Mouse (Mus musculus) thymus, postnatal 36 days (tissue): ENCODE measurements around the gene Gm10197.
A peak's percentile ranks its signal among the peaks of the same experiment; 100 is the strongest.

ENCODE experiments used
- DNase-seq, 2 experiments: peaks; one replicate each; pipeline ENCODE4 v3.0.0; 2022; ENCODE audit warnings: mixed read lengths in 2 of 2

Gene Gm10197

GRCm38 (mm10) chr19:53393646-53394045 is 22.1 kb upstream of the Gm10197 start:
- DNase-seq: no peak

DNA sequence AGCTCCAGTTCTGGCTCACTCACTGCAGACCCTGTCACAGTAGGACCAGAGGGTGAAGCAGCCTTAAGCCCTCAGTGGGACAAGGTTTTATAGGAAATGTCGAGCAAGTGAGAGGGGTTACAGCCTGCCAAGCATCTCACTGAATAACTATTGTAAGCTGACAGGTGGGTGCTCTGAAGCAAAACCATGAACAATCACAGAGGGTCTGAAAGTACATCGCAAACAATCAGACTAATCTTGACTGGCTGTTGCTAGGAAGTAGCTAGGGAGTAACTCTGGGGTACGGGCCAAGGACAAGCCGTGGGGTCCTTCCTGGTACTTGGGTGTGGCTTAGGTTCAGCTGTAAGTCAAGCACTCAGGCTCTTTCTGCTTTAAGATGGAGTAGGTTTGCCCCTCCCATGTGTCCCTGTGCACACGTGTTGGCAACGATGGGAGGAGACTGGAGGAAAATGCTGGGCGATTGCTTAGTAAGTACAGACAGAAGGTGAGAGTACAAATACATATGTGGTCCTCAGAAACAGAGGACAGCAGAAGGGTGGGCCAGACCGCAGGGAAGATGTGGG is 21.3 kb upstream of the Gm10197 start:
- no peak for DNase-seq

DNA sequence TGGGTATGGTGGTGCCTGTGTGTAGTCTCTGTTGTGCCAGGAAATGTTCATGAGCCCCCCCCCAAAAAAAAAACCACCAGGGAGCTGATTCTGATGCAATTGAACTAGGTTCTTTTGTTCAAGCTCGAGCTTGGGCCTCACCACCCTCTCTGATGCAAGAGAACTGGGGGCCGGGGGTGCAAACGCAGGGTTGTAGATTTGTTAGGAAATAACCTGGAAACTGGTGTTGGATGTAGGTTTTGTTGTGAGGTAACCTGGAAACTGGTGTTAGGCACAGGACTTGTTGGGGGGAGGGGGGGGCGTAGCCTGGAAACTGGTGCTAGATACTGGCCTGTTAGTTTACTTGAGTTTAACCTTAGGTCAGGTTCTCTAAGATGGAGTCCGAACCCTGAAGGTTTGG is 20.2 kb upstream of the Gm10197 start:
- DNase-seq: no peak

DNA sequence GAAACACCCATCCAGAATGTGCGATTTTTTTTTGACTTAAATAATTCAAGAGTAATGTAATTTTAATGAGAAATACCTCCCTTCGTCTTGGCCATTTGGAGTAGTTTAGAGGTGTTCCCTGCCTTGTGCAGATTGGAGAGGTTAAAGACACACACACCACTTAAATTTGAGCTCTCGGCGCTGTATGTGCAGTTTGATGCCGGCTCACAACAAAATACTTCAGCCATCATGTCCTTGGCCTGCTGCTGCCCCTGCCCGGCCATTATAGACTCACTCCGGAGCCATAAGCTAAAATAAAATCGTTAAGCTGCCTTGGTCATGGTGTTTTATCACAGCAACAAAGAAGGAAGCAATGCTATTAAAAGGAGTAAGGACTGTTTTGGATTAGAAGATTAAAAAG is 19.8 kb upstream of the Gm10197 start:
- DNase-seq: no peak

- peak; percentile 98 to 100 for DNase-seq
Measured at GRCm38 (mm10) chr19:53390495-53391007, 19.0 kb upstream of the Gm10197 start, which contains the start of gene Smndc1. Smndc1 (minus strand) TSS chr19:53390578.

- DNase-seq: no peak
Measured at GRCm38 (mm10) chr19:53389851-53390431, 18.4 kb upstream of the Gm10197 start.

DNA sequence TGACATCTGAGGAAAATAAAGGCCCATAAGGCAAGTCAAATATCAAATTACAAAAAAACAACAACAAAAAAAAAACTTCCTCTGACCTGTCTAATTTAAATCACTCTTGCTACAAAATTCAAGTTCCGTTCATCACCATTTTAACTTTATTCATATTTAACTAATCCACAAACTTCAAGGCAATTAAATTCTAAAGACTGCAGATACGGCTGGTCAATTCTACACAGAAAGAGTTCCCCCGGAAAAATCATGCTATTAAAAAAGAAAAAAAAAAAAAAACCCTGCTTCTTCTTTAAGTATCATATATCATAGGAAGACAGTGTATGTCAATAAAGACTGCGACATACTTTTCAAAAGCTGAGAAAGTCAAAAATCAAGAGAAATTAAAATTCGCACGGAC is 17.9 kb upstream of the Gm10197 start:
- DNase-seq: no peak

- no peak for DNase-seq
Measured at GRCm38 (mm10) chr19:53383336-53383735, 11.8 kb upstream of the Gm10197 start.

GRCm38 (mm10) chr19:53378421-53378820 is 6.9 kb upstream of the Gm10197 start:
- no peak for DNase-seq

DNA sequence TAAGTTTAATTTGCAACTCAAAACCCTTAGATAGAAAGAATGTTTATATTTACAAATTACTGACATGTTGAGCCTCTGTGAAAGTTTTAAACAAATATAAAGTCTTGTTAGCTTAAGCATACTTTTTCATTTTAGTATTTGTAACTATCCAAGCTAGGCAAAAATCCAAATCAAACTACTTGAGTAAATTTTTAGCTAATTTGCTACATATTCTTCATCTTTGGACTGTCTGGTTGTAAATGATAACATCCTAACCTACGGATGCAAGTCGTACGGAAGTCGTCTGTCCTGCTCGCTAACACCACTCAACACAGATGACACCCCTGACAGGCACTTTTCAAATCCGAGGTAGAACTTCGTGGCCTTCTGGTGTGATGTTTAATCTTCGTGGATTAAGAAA is 6.1 kb upstream of the Gm10197 start:
- DNase-seq: no peak

- no peak for DNase-seq
Measured at GRCm38 (mm10) chr19:53375816-53376215, 4.2 kb upstream of the Gm10197 start.

DNA sequence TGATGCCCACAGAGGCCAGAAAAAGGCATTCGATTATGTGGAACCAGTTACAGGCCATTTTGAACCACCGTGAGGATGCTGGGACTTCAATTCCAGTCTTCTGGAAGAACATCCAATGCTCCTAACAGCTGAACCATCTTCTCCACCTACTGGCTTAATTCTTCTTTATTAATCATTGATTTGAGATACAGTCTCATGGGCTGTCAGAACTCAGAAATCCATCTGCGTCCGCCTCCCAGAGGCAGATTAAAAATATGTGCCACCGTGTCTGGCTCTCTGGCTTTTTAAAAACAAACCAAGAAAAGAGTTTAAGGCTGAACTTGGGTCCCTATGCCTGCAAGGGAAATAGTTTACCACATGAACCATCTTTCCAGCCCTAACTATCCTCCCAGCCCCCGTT is 3.7 kb upstream of the Gm10197 start:
- DNase-seq: no peak

DNA sequence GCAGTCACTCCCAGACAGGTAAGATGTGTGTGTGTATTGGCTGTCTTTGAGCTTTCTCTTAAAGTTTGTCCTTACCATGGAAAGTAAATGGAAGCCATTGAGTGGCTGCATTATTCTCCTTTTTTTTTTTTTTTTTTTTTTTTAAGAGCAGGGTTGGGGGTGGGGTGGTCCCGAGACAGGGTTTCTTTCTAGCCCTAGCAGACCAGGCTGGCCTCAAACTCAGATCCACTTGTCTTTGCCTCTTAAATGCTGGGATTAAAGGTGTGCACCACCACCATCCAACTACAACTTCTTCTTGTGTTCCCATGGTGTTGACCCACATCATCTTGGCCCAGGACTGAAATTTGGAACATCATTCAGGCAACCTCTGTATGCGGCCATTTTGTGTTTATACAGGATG is 2.0 kb upstream of the Gm10197 start:
- no peak for DNase-seq

DNA sequence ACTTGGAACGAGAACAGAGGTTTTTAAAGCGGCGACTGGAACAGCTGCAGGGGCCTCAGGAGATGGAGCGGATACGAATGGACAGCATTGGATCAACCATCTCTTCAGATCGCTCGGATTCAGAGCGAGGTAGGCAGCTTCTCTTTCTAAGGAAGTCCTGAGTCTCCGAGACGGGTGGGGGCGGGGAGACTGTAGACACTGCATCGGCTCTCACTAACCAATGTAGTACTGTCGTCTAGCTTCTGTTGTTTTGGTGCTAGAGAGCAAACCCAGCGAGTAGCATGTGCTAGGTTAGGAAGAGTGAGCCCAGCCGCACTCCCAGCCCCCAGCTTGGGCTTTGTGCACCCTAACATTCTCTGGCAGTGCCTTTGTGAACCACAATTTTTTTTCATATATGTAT is 1.3 kb downstream of the Gm10197 start:
- DNase-seq: no peak

- peak; percentile 73 to 77 for DNase-seq
Measured at GRCm38 (mm10) chr19:53369469-53370043, 2.0 kb downstream of the Gm10197 start.

- DNase-seq: no peak
Measured at GRCm38 (mm10) chr19:53366881-53367280, 4.7 kb downstream of the Gm10197 start.

DNA sequence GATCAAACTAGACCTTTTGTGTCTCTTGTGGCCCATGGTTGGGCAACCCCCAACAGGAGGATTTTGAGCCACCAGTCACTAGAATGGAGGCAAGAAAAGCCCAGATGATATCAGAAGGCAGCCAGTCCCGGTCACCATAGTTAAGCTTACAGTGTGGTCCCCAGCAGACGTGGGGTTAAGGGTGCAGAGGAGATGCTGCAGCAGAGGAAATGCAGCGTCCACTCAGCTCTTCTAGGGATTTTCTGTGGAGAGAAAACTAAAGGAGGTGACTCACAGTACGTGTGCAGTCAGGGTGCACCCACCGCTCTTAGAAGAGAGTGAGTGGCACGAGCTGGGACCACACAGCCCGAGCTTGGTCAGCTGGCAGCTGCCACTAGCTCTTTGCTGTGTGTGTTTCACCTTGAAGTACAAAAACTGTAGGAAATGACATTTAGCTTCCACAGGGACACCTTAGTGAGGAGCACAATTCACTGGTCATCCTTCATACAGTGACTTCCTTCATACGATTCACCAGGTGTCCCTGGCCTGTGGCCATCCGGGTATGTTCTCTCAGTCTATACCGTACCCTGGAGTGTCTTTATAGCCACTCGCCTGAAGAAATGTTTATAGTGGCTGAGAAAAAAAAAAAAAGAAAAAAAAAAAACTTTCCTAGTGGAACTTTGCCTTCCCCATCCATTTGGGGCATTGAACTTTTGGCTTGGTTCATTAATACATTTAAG is 5.3 kb downstream of the Gm10197 start:
- no peak for DNase-seq

DNA sequence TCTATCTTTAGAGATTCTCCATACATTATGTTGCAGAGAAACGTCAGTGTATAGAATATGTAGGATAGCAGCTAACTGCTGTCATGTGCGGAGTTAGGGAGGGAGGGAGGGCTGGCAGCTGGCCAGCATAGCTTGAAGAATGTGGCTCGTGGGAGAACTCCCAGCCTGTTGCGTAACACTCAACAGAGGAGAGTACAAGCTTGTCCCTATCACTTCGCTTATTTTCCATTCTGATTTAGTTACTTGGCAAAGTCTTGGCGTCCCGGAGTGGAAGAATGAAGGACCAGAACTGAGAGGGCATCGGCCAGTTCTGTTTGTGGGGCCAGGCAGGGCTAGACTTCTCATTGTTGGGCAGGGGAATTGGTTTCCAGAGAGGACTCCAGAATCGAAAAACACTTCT is 6.6 kb downstream of the Gm10197 start:
- DNase-seq: no peak

- no peak for DNase-seq
Measured at GRCm38 (mm10) chr19:53364551-53364950, 7.0 kb downstream of the Gm10197 start.

- peak; percentile 56 for DNase-seq
Measured at GRCm38 (mm10) chr19:53362967-53363366, 8.6 kb downstream of the Gm10197 start.

DNA sequence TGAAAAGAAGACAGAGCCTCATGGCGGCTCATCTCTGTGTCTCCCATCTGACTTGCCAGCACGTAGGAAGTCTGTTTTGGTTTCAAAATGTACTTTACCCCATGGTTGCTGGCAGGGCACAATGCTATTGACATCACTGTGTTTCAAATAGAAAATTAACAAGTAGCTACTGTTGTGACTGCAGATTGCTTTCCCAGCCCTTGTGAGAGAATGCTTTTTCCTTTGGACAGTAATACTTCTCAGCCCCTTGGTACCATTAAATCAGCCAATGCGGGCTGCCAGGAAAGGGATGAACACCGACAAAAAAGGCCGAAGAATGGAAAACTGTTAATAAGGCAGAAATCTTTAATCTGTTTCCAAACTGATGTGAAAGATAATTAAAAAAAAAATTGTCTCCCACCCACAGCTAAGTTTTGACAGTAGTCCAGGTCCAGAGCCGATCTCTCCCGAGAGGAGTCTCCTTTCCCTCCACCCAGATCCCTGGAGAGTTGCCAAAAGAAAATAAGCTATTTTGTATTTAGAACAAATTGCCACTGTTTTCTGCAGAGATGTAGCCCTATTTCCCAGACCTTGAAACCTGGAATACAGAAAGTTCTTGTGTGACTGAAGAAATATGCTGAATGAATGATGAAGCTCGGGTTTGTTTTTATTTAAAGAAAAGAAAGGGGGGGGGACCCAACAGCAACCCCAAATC is 11.2 kb downstream of the Gm10197 start:
- DNase-seq: no peak

DNA sequence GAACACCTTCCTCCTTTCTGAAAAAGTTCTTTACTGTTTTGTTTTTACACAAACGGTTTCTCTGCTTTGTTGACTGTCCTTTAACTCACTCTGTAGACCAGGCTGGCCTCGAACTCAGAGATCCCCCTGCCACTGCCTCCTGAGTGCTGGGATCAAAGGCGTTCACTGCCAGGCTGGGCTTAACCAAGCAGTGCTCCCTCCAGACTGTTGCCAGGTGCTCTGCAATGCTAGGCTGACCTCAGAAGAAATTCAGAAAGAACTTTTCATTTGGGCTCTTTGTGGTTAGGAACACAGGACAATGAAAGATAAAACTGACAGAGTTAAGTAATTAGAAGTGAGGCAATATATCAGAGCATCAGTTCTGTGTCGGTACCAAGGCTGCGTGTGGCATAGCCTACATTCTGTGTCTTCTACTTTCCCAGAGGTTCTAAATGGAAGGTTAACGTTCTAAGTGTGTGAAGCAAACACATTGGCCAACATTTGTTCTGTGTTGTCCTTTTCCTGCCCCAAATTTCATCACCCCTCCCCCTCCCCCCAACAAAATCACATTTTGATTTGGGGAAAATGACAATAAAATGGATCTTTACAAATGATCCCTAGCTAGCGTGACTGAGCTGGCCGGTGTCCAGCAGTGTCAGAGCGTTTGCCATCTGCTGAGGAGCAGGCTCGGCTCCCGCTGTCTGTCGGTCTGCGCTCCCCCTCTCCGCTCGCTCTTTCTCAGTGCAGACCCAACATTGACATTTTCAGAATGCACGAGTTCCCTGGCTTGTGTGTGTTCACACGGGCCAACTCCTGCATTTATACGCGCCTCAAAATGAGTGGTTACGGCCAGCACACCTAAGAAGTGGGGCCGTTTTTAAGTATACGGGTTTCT is 12.2 kb downstream of the Gm10197 start:
- DNase-seq: no peak
